Mouse (Mus musculus) heart, embryonic 12.5 days (tissue): ENCODE data around the gene Gm10518. TPM values are rescaled to one million over a fixed set of nuclear protein-coding genes. Genes with fewer than 3 reads are reported as not detected.

Source experiments
- ATAC-seq: fragments of 200-750 bp; cut with Nextera tagmentation; 2 replicates; pipeline ENCODE4 v1.8.0; 2017; ENCODE audit warnings: moderate TSS enrichment, moderate library complexity; ENCODE audit not compliant: insufficient number of reproducible peaks, low FRiP score
- H3K27ac ChIP-seq: fragments of 300-500 bp; sonication (generic); 2 replicates; pipeline ENCODE4 v1.5.1; 2016; ENCODE audit warnings: mild to moderate bottlenecking, moderate library complexity; ENCODE audit not compliant: poor library complexity, severe bottlenecking
- H3K27me3 ChIP-seq: fragments of 300-500 bp; sonication (generic); replicated peaks from 2 replicates; pipeline ENCODE4 v1.6.1; 2016; ENCODE audit warnings: mild to moderate bottlenecking, moderate library complexity
- H3K36me3 ChIP-seq: fragments of 300-500 bp; sonication (generic); 2 replicates; pipeline ENCODE4 v1.6.1; 2016; ENCODE audit warnings: mild to moderate bottlenecking, moderate library complexity
- H3K4me1 ChIP-seq: fragments of 300-500 bp; sonication (generic); replicated peaks from 2 replicates; pipeline ENCODE4 v1.6.1; 2016; ENCODE audit warnings: mild to moderate bottlenecking
- H3K4me2 ChIP-seq: fragments of 300-500 bp; sonication (generic); 2 replicates; pipeline ENCODE4 v1.6.1; 2016; ENCODE audit warnings: mild to moderate bottlenecking, moderate library complexity
- H3K4me3 ChIP-seq: fragments of 300-500 bp; sonication (generic); 2 replicates; pipeline ENCODE4 v1.5.1; 2016; ENCODE audit warnings: mild to moderate bottlenecking
- H3K9ac ChIP-seq: fragments of 300-500 bp; sonication (generic); 2 replicates; pipeline ENCODE4 v1.6.1; 2016; ENCODE audit warnings: mild to moderate bottlenecking, moderate library complexity
- H3K9me3 ChIP-seq: fragments of 300-500 bp; sonication (generic); replicated peaks from 2 replicates; pipeline ENCODE4 v1.6.1; 2016; ENCODE audit warnings: mild to moderate bottlenecking, moderate library complexity
- WGBS: fragments of 180-500 bp; shearing (Covaris S2); methylation state at CpG from one replicate; pipeline ENCODE4 v1.1.7; 2016; 5-methylcytosine and 5-hydroxymethylcytosine counted together
- polyA plus RNA-seq: library from polyadenylated mRNA; unstranded; fragments of >200 nt; fragmentation: Nextera tagmentation; extraction: Ambion mirVana; gene quantifications from 2 replicates; pipeline ENCODE4 v1.2.1, GENCODE M21; 2016

Gene Gm10518
- polyA plus RNA-seq: 0.26 TPM in 1 of 2 replicates, not detected in the other

GRCm38 (mm10) chr1:179802610-179803512 lies at the start of gene Gm10518:
Gene Gm10518 (plus strand): TSS chr1:179803376.
- peak within 1 kb of the TSS; percentile 98 for H3K9ac ChIP-seq
- no peaks in the 10 kb centered on the region for H3K27me3 ChIP-seq
- H3K9me3 ChIP-seq: no peaks in the 10 kb centered on the region
- H3K4me1 ChIP-seq: peaks cover 14% of the 10 kb centered on the region
- H3K4me2 ChIP-seq: peak within 1 kb of the TSS; percentile 79
- peak within 1 kb of the TSS; percentile 98 for H3K27ac ChIP-seq
- ATAC-seq: peak; percentile 79
- peak within 1 kb of the TSS; percentile 98 for H3K4me3 ChIP-seq
- WGBS: under 1% methylated on average over 83 of the region's 94 CpGs
- H3K36me3 ChIP-seq: peaks cover 11% of the 10 kb centered on the region

- Histone ChIP-seq H3K9me3 (no peaks in the 10 kb centered on the region), H3K4me1 (no peaks in the 10 kb centered on the region), H3K36me3 (peaks cover 69% of the 10 kb centered on the region), H3K4me3 (no peak overlapping the region), H3K4me2 (no peak overlapping the region), H3K9ac (no peak overlapping the region), H3K27me3 (no peaks in the 10 kb centered on the region), H3K27ac (no peak overlapping the region)
- ATAC-seq: no peak
Measured at GRCm38 (mm10) chr1:179756477-179756876, 46.7 kb upstream of the Gm10518 start.

- Histone ChIP-seq H3K27ac (no peak overlapping the region), H3K4me2 (no peak overlapping the region), H3K4me3 (no peak overlapping the region), H3K9me3 (no peaks in the 10 kb centered on the region), H3K4me1 (no peaks in the 10 kb centered on the region), H3K36me3 (peaks cover 73% of the 10 kb centered on the region), H3K9ac (no peak overlapping the region), H3K27me3 (no peaks in the 10 kb centered on the region)
- WGBS: 87% methylated on average over 5 of the region's 5 CpGs
- ATAC-seq: no peak
Measured at GRCm38 (mm10) chr1:179760086-179760485, 43.1 kb upstream of the Gm10518 start.

- no peak for ATAC-seq
- no peak overlapping the region for H3K4me2 ChIP-seq
- H3K27ac ChIP-seq: no peak overlapping the region
- no peaks in the 10 kb centered on the region for H3K4me1 ChIP-seq
- H3K27me3 ChIP-seq: no peaks in the 10 kb centered on the region
- H3K4me3 ChIP-seq: no peak overlapping the region
- peaks cover 72% of the 10 kb centered on the region for H3K36me3 ChIP-seq
- H3K9ac ChIP-seq: no peak overlapping the region
- 91% methylated on average over 4 of the region's 4 CpGs for WGBS
- H3K9me3 ChIP-seq: no peaks in the 10 kb centered on the region
Measured at GRCm38 (mm10) chr1:179760553-179760952, 42.6 kb upstream of the Gm10518 start.

GRCm38 (mm10) chr1:179776831-179777230 lies 26.3 kb upstream of the Gm10518 start:
- WGBS: 95% methylated on average over 8 of the region's 8 CpGs
- Histone ChIP-seq H3K9ac (no peak overlapping the region), H3K27me3 (no peaks in the 10 kb centered on the region), H3K4me3 (no peak overlapping the region), H3K4me2 (no peak overlapping the region), H3K27ac (no peak overlapping the region), H3K9me3 (no peaks in the 10 kb centered on the region), H3K36me3 (peaks cover 69% of the 10 kb centered on the region), H3K4me1 (no peaks in the 10 kb centered on the region)
- no peak for ATAC-seq

GRCm38 (mm10) chr1:179784098-179784497 lies 19.1 kb upstream of the Gm10518 start:
- Histone ChIP-seq H3K27me3 (no peaks in the 10 kb centered on the region), H3K36me3 (peaks cover 64% of the 10 kb centered on the region), H3K27ac (no peak overlapping the region), H3K4me2 (no peak overlapping the region), H3K9ac (no peak overlapping the region), H3K9me3 (no peaks in the 10 kb centered on the region), H3K4me3 (no peak overlapping the region), H3K4me1 (no peaks in the 10 kb centered on the region)
- ATAC-seq: no peak
- 89% methylated on average over 4 of the region's 4 CpGs for WGBS

- no peaks in the 10 kb centered on the region for H3K27me3 ChIP-seq
- H3K36me3 ChIP-seq: peaks cover 63% of the 10 kb centered on the region
- H3K4me1 ChIP-seq: no peaks in the 10 kb centered on the region
- no peak overlapping the region for H3K27ac ChIP-seq
- H3K9me3 ChIP-seq: no peaks in the 10 kb centered on the region
- no peak overlapping the region for H3K9ac ChIP-seq
- no peak overlapping the region for H3K4me2 ChIP-seq
- 91% methylated on average over 5 of the region's 5 CpGs for WGBS
- no peak overlapping the region for H3K4me3 ChIP-seq
- no peak for ATAC-seq
Measured at GRCm38 (mm10) chr1:179785502-179785901, 17.7 kb upstream of the Gm10518 start.

GRCm38 (mm10) chr1:179787281-179787680 lies 15.9 kb upstream of the Gm10518 start:
- peaks cover 69% of the 10 kb centered on the region for H3K36me3 ChIP-seq
- H3K9ac ChIP-seq: no peak overlapping the region
- ATAC-seq: no peak
- no peaks in the 10 kb centered on the region for H3K4me1 ChIP-seq
- H3K27ac ChIP-seq: no peak overlapping the region
- no peaks in the 10 kb centered on the region for H3K9me3 ChIP-seq
- 71% methylated on average over 4 of the region's 4 CpGs for WGBS
- H3K4me3 ChIP-seq: no peak overlapping the region
- H3K4me2 ChIP-seq: no peak overlapping the region
- no peaks in the 10 kb centered on the region for H3K27me3 ChIP-seq

GRCm38 (mm10) chr1:179798794-179799193 lies 4.4 kb upstream of the Gm10518 start:
- H3K9me3 ChIP-seq: no peaks in the 10 kb centered on the region
- ATAC-seq: no peak
- no peak overlapping the region for H3K9ac ChIP-seq
- H3K36me3 ChIP-seq: peaks cover 39% of the 10 kb centered on the region
- no peaks in the 10 kb centered on the region for H3K27me3 ChIP-seq
- peaks cover 11% of the 10 kb centered on the region for H3K4me1 ChIP-seq
- H3K4me3 ChIP-seq: no peak overlapping the region
- no peak overlapping the region for H3K27ac ChIP-seq
- H3K4me2 ChIP-seq: no peak overlapping the region

GRCm38 (mm10) chr1:179803513-179804139 lies 450 bp downstream of the Gm10518 start, which contains the start of gene Ahctf1:
Gene Ahctf1 (minus strand): TSS chr1:179803680.
- Histone ChIP-seq H3K4me2 (peak within 1 kb of the TSS; percentile 79), H3K9me3 (no peaks in the 10 kb centered on the region), H3K27ac (peak within 1 kb of the TSS; percentile 98), H3K4me1 (peaks cover 17% of the 10 kb centered on the region), H3K9ac (peak within 1 kb of the TSS; percentile 98), H3K36me3 (peaks cover 4% of the 10 kb centered on the region), H3K4me3 (peak within 1 kb of the TSS; percentile 98), H3K27me3 (no peaks in the 10 kb centered on the region)
- peak; percentile 97 for ATAC-seq
- WGBS: under 1% methylated on average over 56 of the region's 56 CpGs

- Histone ChIP-seq H3K4me3 (peak overlapping the region; percentile 98), H3K9me3 (no peaks in the 10 kb centered on the region), H3K27me3 (no peaks in the 10 kb centered on the region), H3K9ac (peak overlapping the region; percentile 8; the same call in 1 of the 2 replicates), H3K36me3 (no peaks in the 10 kb centered on the region), H3K27ac (peak overlapping the region; percentile 98), H3K4me2 (peak overlapping the region; percentile 79), H3K4me1 (peaks cover 17% of the 10 kb centered on the region)
- WGBS: 31% methylated on average over 11 of the region's 11 CpGs
- no peak for ATAC-seq
Measured at GRCm38 (mm10) chr1:179804140-179804881, 1.1 kb downstream of the Gm10518 start.
